Mouse (Mus musculus) intestine, postnatal 0 days (tissue): ENCODE results near the gene Mboat7. TPM values are rescaled to one million over a fixed set of nuclear protein-coding genes. Genes with fewer than 3 reads are reported as not detected.
A peak's percentile ranks its signal among the peaks of the same experiment; 100 is the strongest.

Experiments
- ATAC-seq: fragments of 200-750 bp; cut with Nextera tagmentation; 2 replicates; pipeline ENCODE4 v1.8.0; 2017; ENCODE audit warnings: mild to moderate bottlenecking, moderate TSS enrichment, moderate library complexity
- H3K27ac ChIP-seq: fragments of 300-500 bp; sonication (generic); 2 replicates; pipeline ENCODE4 v1.5.1; 2014; ENCODE audit warnings: mild to moderate bottlenecking, low read depth, low read length, moderate library complexity
- H3K27me3 ChIP-seq: fragments of 300-500 bp; sonication (generic); replicated peaks from 2 replicates; pipeline ENCODE4 v1.6.1; 2014; ENCODE audit warnings: low read length, mixed read lengths; ENCODE audit not compliant: control insufficient read depth, insufficient read depth
- H3K36me3 ChIP-seq: fragments of 300-500 bp; sonication (generic); 2 replicates; pipeline ENCODE4 v1.6.1; 2014; ENCODE audit warnings: mild to moderate bottlenecking, moderate library complexity; ENCODE audit not compliant: control insufficient read depth, insufficient read depth
- H3K4me1 ChIP-seq: fragments of 300-500 bp; sonication (generic); replicated peaks from 2 replicates; pipeline ENCODE4 v1.6.1; 2014; ENCODE audit warnings: antibody characterized with exemption, low read length, mixed read lengths; ENCODE audit not compliant: control insufficient read depth, insufficient read depth
- H3K4me2 ChIP-seq: fragments of 300-500 bp; sonication (generic); replicated peaks from 2 replicates; pipeline ENCODE4 v1.6.1; 2014; ENCODE audit warnings: low read depth, mild to moderate bottlenecking, moderate library complexity
- H3K4me3 ChIP-seq: fragments of 300-500 bp; sonication (generic); 2 replicates; pipeline ENCODE4 v1.5.1; 2014; ENCODE audit warnings: low read depth, low read length
- H3K9ac ChIP-seq: fragments of 300-500 bp; sonication (generic); 2 replicates; pipeline ENCODE4 v1.6.1; 2014; ENCODE audit warnings: mild to moderate bottlenecking, low read depth, low read length
- H3K9me3 ChIP-seq: fragments of 300-500 bp; sonication (generic); 2 replicates; pipeline ENCODE4 v1.6.1; 2016; ENCODE audit warnings: mixed run types; ENCODE audit not compliant: control insufficient read depth
- CTCF ChIP-seq: sonication (generic); IDR thresholded peaks from 2 replicates; pipeline ENCODE4 v1.5.1; 2016; ENCODE audit warnings: low read depth, mild to moderate bottlenecking, control low read depth, antibody characterized with exemption, moderate library complexity
- WGBS: fragments of 180-500 bp; shearing (Covaris S2); extraction: QIAGEN DNeasy Blood & Tissue Kit; methylation state at CpG from one replicate; pipeline ENCODE4 v1.1.7; 2014; 5-methylcytosine and 5-hydroxymethylcytosine counted together
- polyA plus RNA-seq: library from polyadenylated mRNA; unstranded; fragments of >200 nt; fragmentation: Nextera tagmentation; extraction: Ambion mirVana; gene quantifications from 2 replicates; pipeline ENCODE4 v1.2.1, GENCODE M21; 2015

The Mboat7 gene
- polyA plus RNA-seq, 1 experiment from 2014 or later: 28.4 TPM

- Histone ChIP-seq H3K9ac (peak within 1 kb of the TSS; percentile 94), H3K36me3 (peaks cover 17% of the 10 kb centered on the region), H3K27ac (peak within 1 kb of the TSS; percentile 94), H3K9me3 (no peaks in the 10 kb centered on the region), H3K4me2 (peak within 1 kb of the TSS; percentile 73), H3K4me3 (peak within 1 kb of the TSS; percentile 78), H3K27me3 (no peaks in the 10 kb centered on the region), H3K4me1 (peaks cover 13% of the 10 kb centered on the region; the same call in 1 of the 2 replicates)
- WGBS: under 1% methylated on average over 55 of the region's 58 CpGs
- peak; percentile 99 for ATAC-seq
- 0 out of 2 replicates have a peak, but pooled peaks have one; percentile 1 for TF ChIP-seq CTCF
Measured at GRCm38 (mm10) chr7:3644672-3645487, 48.4 kb downstream of the Mboat7 start, which contains the start of gene Cnot3. Gene Cnot3, plus strand, starts transcription at chr7:3645268.

GRCm38 (mm10) chr7:3644348-3644671 lies 49.0 kb downstream of the Mboat7 start:
- Histone ChIP-seq H3K36me3 (peaks cover 23% of the 10 kb centered on the region), H3K4me3 (peak overlapping the region; percentile 38), H3K9ac (no peak overlapping the region; the same call in 1 of the 2 replicates), H3K4me1 (peaks cover 13% of the 10 kb centered on the region; the same call in 1 of the 2 replicates), H3K9me3 (no peaks in the 10 kb centered on the region), H3K4me2 (peak overlapping the region; percentile 56), H3K27ac (peak overlapping the region; percentile 55; the same call in 1 of the 2 replicates), H3K27me3 (no peaks in the 10 kb centered on the region)
- under 1% methylated on average over 11 of the region's 11 CpGs for WGBS
- TF ChIP-seq CTCF: no peak
- ATAC-seq: no peak

GRCm38 (mm10) chr7:3643843-3644242 lies 49.5 kb downstream of the Mboat7 start:
- Histone ChIP-seq H3K4me3 (peak overlapping the region; percentile 38; the same call in 1 of the 2 replicates), H3K9ac (no peak overlapping the region), H3K36me3 (peaks cover 26% of the 10 kb centered on the region), H3K27me3 (no peaks in the 10 kb centered on the region), H3K4me1 (peaks cover 13% of the 10 kb centered on the region; the same call in 1 of the 2 replicates), H3K4me2 (peak overlapping the region; percentile 56), H3K9me3 (no peaks in the 10 kb centered on the region), H3K27ac (no peak overlapping the region)
- ATAC-seq: no peak
- no peak for TF ChIP-seq CTCF
- 14% methylated on average over 9 of the region's 9 CpGs for WGBS

- no peak overlapping the region for H3K4me2 ChIP-seq
- H3K9me3 ChIP-seq: no peaks in the 10 kb centered on the region
- peaks cover 13% of the 10 kb centered on the region; the same call in 1 of the 2 replicates for H3K4me1 ChIP-seq
- H3K4me3 ChIP-seq: no peak overlapping the region
- TF ChIP-seq CTCF: no peak
- H3K27me3 ChIP-seq: no peaks in the 10 kb centered on the region
- 71% methylated on average over 5 of the region's 5 CpGs for whole genome bisulfite sequencing
- no peak overlapping the region for H3K9ac ChIP-seq
- no peak overlapping the region for H3K27ac ChIP-seq
- H3K36me3 ChIP-seq: peaks cover 29% of the 10 kb centered on the region
- no peak for ATAC-seq
Measured at GRCm38 (mm10) chr7:3643412-3643811, 49.9 kb downstream of the Mboat7 start.

GRCm38 (mm10) chr7:3630478-3630815 lies 62.9 kb downstream of the Mboat7 start:
- no peaks in the 10 kb centered on the region for H3K27me3 ChIP-seq

GRCm38 (mm10) chr7:3629543-3630477 lies 63.5 kb downstream of the Mboat7 start, which contains the start of the genes Tfpt and Prpf31:
Gene Tfpt, minus strand, starts transcription at chr7:3629929.
Gene Prpf31, plus strand, starts transcription at chr7:3629985.
- Histone ChIP-seq H3K36me3 (peaks cover 16% of the 10 kb centered on the region), H3K4me2 (peak within 1 kb of the TSS; percentile 75), H3K9me3 (no peaks in the 10 kb centered on the region), H3K4me1 (peaks cover 7% of the 10 kb centered on the region), H3K27me3 (no peaks in the 10 kb centered on the region), H3K4me3 (peak within 1 kb of the TSS; percentile 53), H3K9ac (peak within 1 kb of the TSS; percentile 73), H3K27ac (peak within 1 kb of the TSS; percentile 79)
- under 1% methylated on average over 47 of the region's 47 CpGs for WGBS
- TF ChIP-seq CTCF: no peak
- ATAC-seq: peak; percentile 93

More at GRCm38 (mm10) chr7:3630478-3630815, 62.9 kb downstream of the Mboat7 start:
- Histone ChIP-seq H3K9ac (peak overlapping the region; percentile 73), H3K9me3 (no peaks in the 10 kb centered on the region), H3K4me2 (peak overlapping the region; percentile 75), H3K4me1 (peaks cover 7% of the 10 kb centered on the region), H3K36me3 (peaks cover 20% of the 10 kb centered on the region), H3K27ac (0 out of 2 replicates have a peak overlapping the region, but pooled peaks have one; percentile 79), H3K4me3 (peak overlapping the region; percentile 53)
- TF ChIP-seq CTCF: no peak
- no peak for ATAC-seq
- 52% methylated on average over 3 of the region's 3 CpGs for WGBS
